Mouse (Mus musculus): Measurements from ENCODE around the gene Zfp575. TPM values are rescaled to one million over a fixed set of nuclear protein-coding genes. Genes with fewer than 3 reads are reported as not detected.

Gene Zfp575
- polyA plus RNA-seq, 1 experiment from 2014 or later, result 2.1 TPM

DNA sequence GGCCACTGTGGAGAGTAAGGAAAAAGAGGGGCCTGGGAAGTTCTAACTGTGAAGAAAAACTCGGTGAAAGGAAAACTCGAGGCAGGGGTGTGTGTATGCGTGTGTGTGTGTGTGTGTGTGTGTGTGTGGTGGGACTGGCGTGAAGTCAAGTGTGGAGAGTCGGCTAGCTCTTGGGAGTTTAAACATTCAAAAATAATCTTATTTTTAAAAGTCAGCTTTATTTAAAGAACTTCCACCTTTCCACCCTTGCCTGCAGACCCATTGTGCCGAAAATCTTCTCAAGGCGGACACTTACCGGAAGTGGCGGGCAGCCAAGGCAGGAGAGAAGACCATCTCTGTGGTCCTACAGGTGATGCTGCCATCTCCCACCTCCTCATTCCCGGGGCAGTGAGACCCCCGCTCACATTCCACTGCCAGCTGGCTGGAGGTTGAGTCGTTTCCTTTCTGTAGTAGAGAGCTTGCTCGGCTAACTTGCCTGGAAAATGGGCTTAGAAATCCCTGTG, 39.9 kb downstream of the Zfp575 start:
- 19% methylated on average over 13 of the region's 13 CpGs for WGBS
- Histone ChIP-seq H3K4me2 (replicated peaks; ENCODE audit: low read depth) (peak overlapping the region; percentile 85), H3K27me3 (replicated peaks; ENCODE audit: control insufficient read depth, insufficient read depth, low read length) (no peaks in the 10 kb centered on the region), H3K36me3 (ENCODE audit: control insufficient read depth, insufficient read depth) (peaks cover 7% of the 10 kb centered on the region; the same call in 1 of the 2 replicates), H3K4me3 (ENCODE audit: low read depth, low read length) (peak overlapping the region; percentile 92), H3K27ac (ENCODE audit: low read depth, low read length) (peak overlapping the region; percentile 30; the same call in 1 of the 2 replicates), H3K4me1 (replicated peaks; ENCODE audit: control insufficient read depth, insufficient read depth, low read length) (0 out of 2 replicates have a peak, but pooled peaks cover 3% of the 10 kb centered on the region), H3K9ac (ENCODE audit: low read depth, low read length) (peak overlapping the region; percentile 77), H3K9me3 (ENCODE audit: control insufficient read depth) (no peaks in the 10 kb centered on the region)
- no peak for TF ChIP-seq CTCF (IDR thresholded peaks at IDR 0.05; ENCODE audit: low read depth)
- ATAC-seq, result no peak

DNA sequence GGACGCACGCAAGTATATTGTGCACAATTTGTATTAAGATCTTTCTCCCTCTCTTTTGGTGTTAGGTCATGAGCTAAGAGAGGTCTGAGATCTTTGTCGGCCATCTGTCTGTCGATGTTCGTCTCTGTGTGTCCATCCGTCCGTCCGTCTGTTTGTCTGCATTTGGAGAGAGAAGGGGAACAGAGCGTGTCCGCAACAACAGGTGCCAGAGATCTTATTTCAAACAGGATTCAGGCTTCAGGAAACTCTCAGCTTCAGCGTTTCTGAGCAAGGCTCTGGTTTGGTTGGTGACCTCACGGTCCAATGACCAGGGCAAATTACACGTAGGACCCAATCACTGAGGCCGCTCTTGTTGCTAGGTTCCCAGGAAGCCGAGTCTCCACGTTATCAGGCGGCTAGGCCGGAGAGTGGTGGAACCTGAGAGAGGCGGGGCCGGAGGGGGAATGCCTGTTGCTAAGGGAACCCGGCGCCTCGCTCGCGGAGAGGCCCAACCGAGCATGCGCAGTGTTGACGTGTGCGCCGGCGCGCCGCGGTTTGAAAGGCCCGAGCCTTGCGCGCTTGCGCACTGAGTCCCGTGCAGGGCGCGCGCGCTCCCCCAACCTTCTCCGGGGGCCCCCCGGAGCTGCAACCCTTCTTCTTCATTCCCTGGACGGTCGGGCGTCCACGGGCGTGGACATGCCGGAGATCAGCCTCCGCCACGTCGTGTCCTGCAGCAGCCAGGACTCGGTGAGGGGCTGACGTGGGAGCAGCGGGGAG, 40.6 kb downstream of the Zfp575 start:
- Histone ChIP-seq H3K4me1 (replicated peaks; ENCODE audit: control insufficient read depth, insufficient read depth, low read length) (0 out of 2 replicates have a peak, but pooled peaks cover 3% of the 10 kb centered on the region), H3K9ac (ENCODE audit: low read depth, low read length) (peak overlapping the region; percentile 77), H3K27ac (ENCODE audit: low read depth, low read length) (peak overlapping the region; percentile 30), H3K4me2 (replicated peaks; ENCODE audit: low read depth) (peak overlapping the region; percentile 85), H3K4me3 (ENCODE audit: low read depth, low read length) (peak overlapping the region; percentile 92), H3K36me3 (ENCODE audit: control insufficient read depth, insufficient read depth) (no peaks in the 10 kb centered on the region; the same call in 1 of the 2 replicates), H3K27me3 (replicated peaks; ENCODE audit: control insufficient read depth, insufficient read depth, low read length) (no peaks in the 10 kb centered on the region), H3K9me3 (ENCODE audit: control insufficient read depth) (no peaks in the 10 kb centered on the region)
- ATAC-seq, result peak; percentile 100
- no peak for TF ChIP-seq CTCF (IDR thresholded peaks at IDR 0.05; ENCODE audit: low read depth)
- under 1% methylated on average over 57 of the region's 57 CpGs for WGBS

DNA sequence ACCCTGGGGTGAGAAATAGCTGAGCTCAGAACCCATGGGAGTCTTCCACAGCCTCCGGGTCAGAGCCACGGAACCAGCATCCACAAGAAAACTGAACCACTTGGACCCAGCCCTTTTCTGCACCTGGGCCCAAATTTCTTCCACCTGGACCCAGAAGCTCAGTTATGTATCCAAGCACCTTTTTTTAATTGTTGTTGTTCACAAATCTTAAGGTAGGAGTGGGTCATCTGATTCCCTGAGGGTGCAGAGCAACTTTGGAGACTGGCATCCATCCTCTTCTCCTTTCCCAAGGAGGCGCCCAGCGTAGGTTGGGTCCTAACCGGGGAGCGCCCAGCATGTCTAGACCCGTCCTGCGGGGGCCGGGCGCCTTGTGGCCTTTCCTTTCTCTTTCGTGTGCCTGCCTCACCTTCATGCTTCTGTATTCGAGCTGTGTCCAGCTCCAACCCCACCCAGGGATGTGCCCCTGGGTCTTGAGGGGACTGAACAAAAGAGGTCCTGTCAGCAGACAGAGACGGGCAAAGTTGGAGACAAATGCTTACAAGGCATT, 41.3 kb downstream of the Zfp575 start, which contains the start of the genes Pinlyp and Xrcc1:
Gene Pinlyp, minus strand, starts transcription at position 51 of the 547 bp plus-strand sequence.
Gene Xrcc1, plus strand, starts transcription at position 222 of the 547 bp plus-strand sequence.
- Histone ChIP-seq H3K27ac (ENCODE audit: low read depth, low read length) (peak within 1 kb of the TSS; percentile 30), H3K4me1 (replicated peaks; ENCODE audit: control insufficient read depth, insufficient read depth, low read length) (0 out of 2 replicates have a peak, but pooled peaks cover 3% of the 10 kb centered on the region), H3K27me3 (replicated peaks; ENCODE audit: control insufficient read depth, insufficient read depth, low read length) (no peaks in the 10 kb centered on the region), H3K9me3 (ENCODE audit: control insufficient read depth) (no peaks in the 10 kb centered on the region), H3K4me3 (ENCODE audit: low read depth, low read length) (peak within 1 kb of the TSS; percentile 92), H3K4me2 (replicated peaks; ENCODE audit: low read depth) (peak within 1 kb of the TSS; percentile 85), H3K9ac (ENCODE audit: low read depth, low read length) (peak within 1 kb of the TSS; percentile 77), H3K36me3 (ENCODE audit: control insufficient read depth, insufficient read depth) (no peaks in the 10 kb centered on the region; the same call in 1 of the 2 replicates)
- WGBS, result 29% methylated on average over 13 of the region's 13 CpGs
- TF ChIP-seq CTCF (IDR thresholded peaks at IDR 0.05; ENCODE audit: low read depth), result no peak
- ATAC-seq, result 0 out of 2 replicates have a peak, but pooled peaks have one; percentile 6

DNA sequence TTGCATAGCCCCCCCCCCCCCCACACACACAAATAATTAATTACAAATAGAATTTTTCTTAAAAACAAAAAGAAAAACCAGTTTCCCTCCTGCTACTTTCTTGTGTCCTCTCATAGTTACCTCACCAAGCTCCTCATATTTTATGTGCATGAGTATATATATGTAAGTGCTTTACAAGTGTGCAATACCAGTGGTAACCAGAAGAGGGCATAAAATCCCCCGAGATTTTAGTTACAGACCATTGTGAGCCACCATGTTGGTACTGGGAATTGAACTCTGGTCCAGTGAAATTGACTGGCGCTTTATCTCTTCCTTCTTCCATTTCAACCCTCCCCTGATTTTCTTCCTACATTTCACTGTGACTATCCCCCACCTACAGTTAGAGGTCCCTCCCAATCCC, 42.9 kb downstream of the Zfp575 start:
- 89% methylated on average over 2 of the region's 2 CpGs for WGBS
- H3K4me2 ChIP-seq (replicated peaks; ENCODE audit: low read depth), result no peak overlapping the region

DNA sequence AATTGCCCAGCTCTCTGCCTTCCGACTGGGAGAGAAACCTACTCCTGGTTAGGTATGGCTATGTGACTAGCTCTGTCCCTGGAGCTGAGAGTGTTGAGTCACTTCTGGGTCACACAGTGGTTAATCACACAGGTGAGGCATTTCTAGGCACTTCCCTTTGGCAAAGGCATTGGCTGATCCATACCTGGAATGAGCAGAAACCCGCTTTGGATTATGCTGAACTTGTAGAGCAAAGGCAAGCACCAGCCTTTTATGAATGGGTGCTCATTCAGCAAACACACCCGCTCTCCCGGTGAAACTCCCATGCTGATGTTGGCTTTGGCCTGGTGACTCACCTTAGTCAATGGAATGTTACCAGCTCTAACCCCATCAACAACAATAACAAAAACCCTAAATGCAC, 47.8 kb downstream of the Zfp575 start:
- Histone ChIP-seq H3K4me3 (ENCODE audit: low read depth, low read length) (no peak overlapping the region), H3K4me2 (replicated peaks; ENCODE audit: low read depth) (no peak overlapping the region), H3K9me3 (ENCODE audit: control insufficient read depth) (no peaks in the 10 kb centered on the region), H3K27ac (ENCODE audit: low read depth, low read length) (no peak overlapping the region), H3K9ac (ENCODE audit: low read depth, low read length) (no peak overlapping the region), H3K27me3 (replicated peaks; ENCODE audit: control insufficient read depth, insufficient read depth, low read length) (no peaks in the 10 kb centered on the region), H3K36me3 (ENCODE audit: control insufficient read depth, insufficient read depth) (peaks cover 11% of the 10 kb centered on the region; the same call in 1 of the 2 replicates), H3K4me1 (replicated peaks; ENCODE audit: control insufficient read depth, insufficient read depth, low read length) (no peaks in the 10 kb centered on the region)
- WGBS, result 89% methylated on average over 4 of the region's 4 CpGs
- ATAC-seq, result no peak
- no peak for TF ChIP-seq CTCF (IDR thresholded peaks at IDR 0.05; ENCODE audit: low read depth)

More for the DNA sequence above, 42.9 kb downstream of the Zfp575 start:
- TF ChIP-seq CTCF (IDR thresholded peaks at IDR 0.05; ENCODE audit: low read depth), result peak; percentile 36
- H3K27ac ChIP-seq (ENCODE audit: low read depth, low read length), result no peak overlapping the region
- no peaks in the 10 kb centered on the region for H3K36me3 ChIP-seq (ENCODE audit: control insufficient read depth, insufficient read depth)
- ATAC-seq, result no peak
- H3K9ac ChIP-seq (ENCODE audit: low read depth, low read length), result no peak overlapping the region
- H3K4me3 ChIP-seq (ENCODE audit: low read depth, low read length), result no peak overlapping the region
- 0 out of 2 replicates have a peak, but pooled peaks cover 3% of the 10 kb centered on the region for H3K4me1 ChIP-seq (replicated peaks; ENCODE audit: control insufficient read depth, insufficient read depth, low read length)
- H3K9me3 ChIP-seq (ENCODE audit: control insufficient read depth), result no peaks in the 10 kb centered on the region
- no peaks in the 10 kb centered on the region for H3K27me3 ChIP-seq (replicated peaks; ENCODE audit: control insufficient read depth, insufficient read depth, low read length)

DNA sequence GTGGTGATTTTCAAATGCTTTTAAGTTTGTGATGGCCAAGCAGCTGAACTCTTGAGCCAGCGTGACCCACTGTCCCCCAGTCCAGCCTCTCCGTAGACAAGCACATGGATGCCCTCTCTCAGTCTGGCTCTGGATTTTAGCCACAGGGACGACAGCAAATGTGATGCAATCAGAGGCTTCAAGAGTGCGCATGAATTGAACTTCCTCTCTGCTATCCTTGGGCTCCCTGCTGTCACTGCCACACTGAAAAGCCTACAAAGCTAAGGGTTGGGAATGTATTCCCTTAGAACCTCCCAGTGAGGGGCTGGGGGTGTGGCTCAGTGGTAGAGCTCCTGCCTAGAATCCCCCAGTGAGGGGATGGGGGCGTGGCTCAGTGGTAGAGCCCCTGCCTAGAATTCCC, 48.7 kb downstream of the Zfp575 start:
- H3K9ac ChIP-seq (ENCODE audit: low read depth, low read length), result no peak overlapping the region
- WGBS, result 71% methylated on average over 5 of the region's 5 CpGs
- H3K4me2 ChIP-seq (replicated peaks; ENCODE audit: low read depth), result no peak overlapping the region
- no peak overlapping the region for H3K4me3 ChIP-seq (ENCODE audit: low read depth, low read length)
- no peaks in the 10 kb centered on the region for H3K9me3 ChIP-seq (ENCODE audit: control insufficient read depth)
- no peaks in the 10 kb centered on the region for H3K4me1 ChIP-seq (replicated peaks; ENCODE audit: control insufficient read depth, insufficient read depth, low read length)
- no peaks in the 10 kb centered on the region for H3K27me3 ChIP-seq (replicated peaks; ENCODE audit: control insufficient read depth, insufficient read depth, low read length)
- no peak for ATAC-seq
- H3K27ac ChIP-seq (ENCODE audit: low read depth, low read length), result no peak overlapping the region
- TF ChIP-seq CTCF (IDR thresholded peaks at IDR 0.05; ENCODE audit: low read depth), result no peak
- peaks cover 20% of the 10 kb centered on the region; the same call in 1 of the 2 replicates for H3K36me3 ChIP-seq (ENCODE audit: control insufficient read depth, insufficient read depth)

Measured in intestine, postnatal 0 days (tissue).